Mouse (Mus musculus) left cerebral cortex, adult 18-20 months (tissue): ENCODE results near the gene Abca4. TPM values are rescaled to one million over a fixed set of nuclear protein-coding genes. Genes with fewer than 3 reads are reported as not detected.
A peak's percentile ranks its signal among the peaks of the same experiment; 100 is the strongest.

Source experiments
- DNase-seq, 2 experiments: peaks; one replicate each; pipeline ENCODE4 v3.0.0; 2021 to 2022; ENCODE audit warnings: low spot score in 2 of 2, mixed read lengths in 1 of 2
- total RNA-seq, 2 experiments: library from RNA; stranded (reverse); gene quantifications; 2 replicates each; pipeline ENCODE4 v1.2.3; 2021

The Abca4 gene
- total RNA-seq, 2 experiments from 2014 or later, result 2.0 to 2.1 TPM

GRCm38 (mm10) chr3:122107643-122108194 is 63.5 kb downstream of the Abca4 start:
- DNase-seq, result no peak

- DNase-seq, result no peak
Measured at GRCm38 (mm10) chr3:122109461-122109860, 65.2 kb downstream of the Abca4 start.

- DNase-seq, result no peak
Measured at GRCm38 (mm10) chr3:122111141-122111981, 67.1 kb downstream of the Abca4 start.

GRCm38 (mm10) chr3:122118651-122119214 is 74.5 kb downstream of the Abca4 start:
- no peak for DNase-seq

GRCm38 (mm10) chr3:122119733-122120132 is 75.5 kb downstream of the Abca4 start:
- DNase-seq, result no peak

- DNase-seq, result no peak
Measured at GRCm38 (mm10) chr3:122120217-122120616, 76.0 kb downstream of the Abca4 start.

GRCm38 (mm10) chr3:122122127-122122663 is 78.0 kb downstream of the Abca4 start:
- DNase-seq, result peak; percentile 86 to 89

GRCm38 (mm10) chr3:122122838-122123237 is 78.6 kb downstream of the Abca4 start:
- DNase-seq, result no peak

GRCm38 (mm10) chr3:122128999-122129493 is 84.8 kb downstream of the Abca4 start:
- DNase-seq, result no peak

- DNase-seq, result no peak
Measured at GRCm38 (mm10) chr3:122130771-122131170, 86.5 kb downstream of the Abca4 start.

GRCm38 (mm10) chr3:122131633-122132032 is 87.4 kb downstream of the Abca4 start:
- no peak for DNase-seq

- DNase-seq, result no peak
Measured at GRCm38 (mm10) chr3:122133255-122133654, 89.0 kb downstream of the Abca4 start.

GRCm38 (mm10) chr3:122133840-122134239 is 89.6 kb downstream of the Abca4 start:
- DNase-seq, result no peak

GRCm38 (mm10) chr3:122140589-122141400 is 96.6 kb downstream of the Abca4 start:
- DNase-seq, result peak; percentile 38 to 52

- no peak for DNase-seq
Measured at GRCm38 (mm10) chr3:122142256-122142922, 98.1 kb downstream of the Abca4 start.

GRCm38 (mm10) chr3:122143432-122143831 is 99.2 kb downstream of the Abca4 start:
- no peak for DNase-seq

- DNase-seq, result no peak
Measured at GRCm38 (mm10) chr3:122145430-122145829, 101.2 kb downstream of the Abca4 start.

GRCm38 (mm10) chr3:122150836-122151235 is 106.6 kb downstream of the Abca4 start:
- no peak for DNase-seq

- no peak for DNase-seq
Measured at GRCm38 (mm10) chr3:122152431-122152830, 108.2 kb downstream of the Abca4 start.

GRCm38 (mm10) chr3:122154080-122154479 is 109.8 kb downstream of the Abca4 start:
- no peak for DNase-seq
